Mouse (Mus musculus): Measurements from ENCODE around the gene Oasl2.

The Oasl2 gene

GRCm38 (mm10) chr5:114958069-114958468 lies 61.3 kb downstream of the Oasl2 start:
- CTCF ChIA-PET: no interaction called here
